Mouse (Mus musculus) cerebellum, adult 11-12 months (tissue): ENCODE results near the gene Scarf1.

Source experiments
- DNase-seq: peaks from one replicate; pipeline ENCODE4 v3.0.0; 2022

Gene Scarf1

DNA sequence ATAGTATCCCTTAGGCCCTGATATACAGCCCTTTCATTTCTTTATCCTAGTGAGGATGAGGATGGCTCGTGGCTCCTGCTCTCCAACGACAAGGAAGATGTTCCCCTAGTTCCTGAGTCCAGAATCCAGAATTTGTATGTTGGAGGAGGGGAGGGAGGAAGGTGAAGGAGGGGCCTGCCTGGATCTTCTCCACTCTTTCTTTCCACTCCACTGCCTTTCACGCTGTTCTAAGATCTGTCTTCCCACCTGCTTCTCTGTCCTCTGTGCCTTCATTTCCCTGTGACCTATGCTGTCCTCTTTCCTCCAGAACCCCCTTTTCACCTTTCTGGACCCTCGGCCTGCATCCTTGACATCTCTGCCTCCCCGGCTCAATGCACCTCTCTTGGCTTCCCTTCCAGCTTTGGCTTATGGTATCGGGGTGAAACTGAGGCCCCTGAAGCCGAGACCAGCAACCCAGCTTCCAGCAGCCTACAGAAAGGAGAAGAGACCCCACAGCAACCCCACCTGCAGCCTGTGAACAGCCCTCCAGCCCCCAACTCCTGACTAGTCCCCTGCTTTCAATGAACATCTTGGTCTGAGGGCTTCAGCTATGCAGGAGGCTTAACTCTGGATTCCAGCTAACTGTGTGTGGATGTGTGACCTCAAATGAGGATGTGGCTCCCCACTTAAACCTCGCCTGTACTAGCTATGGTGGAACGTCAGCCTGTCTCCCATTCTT lies 880 bp upstream of the Scarf1 start:
- no peak for DNase-seq

DNA sequence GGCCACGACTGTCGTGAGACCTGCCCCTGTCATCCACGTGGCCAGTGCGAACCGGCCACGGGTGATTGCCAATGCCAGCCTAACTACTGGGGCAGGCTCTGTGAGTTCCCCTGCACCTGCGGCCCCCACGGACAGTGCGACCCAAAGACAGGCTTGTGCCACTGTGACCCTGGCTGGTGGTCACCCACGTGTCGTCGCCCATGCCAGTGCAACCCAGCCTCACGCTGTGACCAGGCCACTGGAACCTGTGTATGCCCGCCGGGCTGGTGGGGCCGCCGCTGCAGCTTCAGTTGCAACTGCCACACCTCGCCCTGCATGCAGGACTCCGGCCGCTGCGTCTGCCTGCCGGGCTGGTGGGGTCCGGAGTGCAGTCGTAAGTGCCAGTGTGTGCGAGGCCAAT lies 1.8 kb downstream of the Scarf1 start:
- peak; percentile 22 for DNase-seq

DNA sequence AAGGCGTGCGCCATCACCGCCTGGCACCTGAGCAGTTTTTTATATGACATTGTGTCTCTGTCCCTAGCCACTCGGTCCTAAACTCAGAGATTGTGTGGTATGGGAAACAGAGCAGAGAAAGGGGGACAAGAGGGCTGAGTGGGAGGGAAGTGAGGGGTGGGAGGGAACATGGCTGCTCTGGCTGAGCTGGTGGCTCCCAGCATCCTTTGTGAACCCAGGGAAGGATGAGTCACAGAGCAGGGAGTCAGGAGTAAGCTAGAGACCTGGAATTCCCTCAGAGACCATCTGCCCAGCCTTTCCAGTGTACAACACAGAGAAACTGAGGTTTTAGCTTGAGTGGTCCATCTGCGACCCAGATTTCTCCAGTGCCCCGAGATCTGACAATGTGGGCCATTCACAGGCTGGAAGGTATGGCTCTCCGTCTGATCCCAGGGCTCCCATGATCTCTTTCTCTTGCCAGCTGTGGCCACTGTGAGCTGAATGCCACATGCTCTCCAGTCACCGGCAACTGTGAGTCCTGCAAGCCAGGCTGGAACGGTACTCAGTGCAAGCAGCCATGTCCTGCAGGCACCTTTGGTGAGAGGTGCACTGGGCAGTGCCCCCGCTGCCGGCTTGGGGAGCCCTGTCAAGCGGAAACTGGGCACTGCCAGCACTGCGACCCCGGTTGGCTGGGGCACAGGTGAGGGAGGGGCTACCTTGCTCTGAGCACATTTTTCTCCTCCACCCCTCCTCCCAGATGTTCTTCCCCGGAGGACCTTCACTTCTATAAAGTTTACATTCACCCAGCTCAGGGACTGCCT lies 6.7 kb downstream of the Scarf1 start:
- peak; percentile 22 for DNase-seq

DNA sequence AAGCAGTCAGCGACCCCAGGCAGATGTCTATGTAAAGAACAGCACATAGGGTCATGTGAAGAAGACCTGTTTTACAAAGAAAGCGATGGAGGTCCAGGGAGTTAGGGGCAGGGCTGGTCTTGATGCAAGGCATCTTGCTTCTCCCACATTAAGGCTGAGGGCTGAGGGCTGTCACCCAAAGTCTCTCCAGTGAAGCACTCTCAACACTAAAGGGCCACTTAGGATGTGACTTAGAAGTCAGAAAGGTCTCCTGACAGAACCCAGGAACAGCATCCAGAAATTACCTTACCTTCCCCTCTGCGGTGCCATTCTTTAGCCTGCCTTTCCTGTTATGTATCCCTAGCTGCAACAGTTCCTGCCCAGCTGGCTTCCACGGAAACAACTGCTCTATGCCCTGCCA lies 8.3 kb downstream of the Scarf1 start:
- DNase-seq: no peak

DNA sequence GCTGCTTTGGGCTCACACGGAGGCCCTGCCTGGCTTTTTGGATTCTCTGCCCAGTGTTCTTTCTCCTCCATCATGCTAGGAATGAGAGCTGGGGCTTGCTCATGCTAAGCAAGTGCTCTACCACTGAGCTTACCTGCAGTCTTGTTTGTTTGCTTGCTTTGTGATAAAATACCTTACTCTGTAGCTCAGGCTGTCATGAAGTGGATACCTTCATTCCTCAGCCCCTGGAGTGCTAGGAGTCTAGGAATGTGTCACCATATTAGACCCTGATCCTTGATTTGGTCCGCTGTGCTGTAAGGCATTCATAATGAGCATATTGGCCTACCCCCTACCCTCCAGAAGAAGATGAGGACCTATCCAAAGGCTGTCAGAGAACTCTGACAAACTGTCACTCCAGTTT lies 9.5 kb downstream of the Scarf1 start:
- no peak for DNase-seq

DNA sequence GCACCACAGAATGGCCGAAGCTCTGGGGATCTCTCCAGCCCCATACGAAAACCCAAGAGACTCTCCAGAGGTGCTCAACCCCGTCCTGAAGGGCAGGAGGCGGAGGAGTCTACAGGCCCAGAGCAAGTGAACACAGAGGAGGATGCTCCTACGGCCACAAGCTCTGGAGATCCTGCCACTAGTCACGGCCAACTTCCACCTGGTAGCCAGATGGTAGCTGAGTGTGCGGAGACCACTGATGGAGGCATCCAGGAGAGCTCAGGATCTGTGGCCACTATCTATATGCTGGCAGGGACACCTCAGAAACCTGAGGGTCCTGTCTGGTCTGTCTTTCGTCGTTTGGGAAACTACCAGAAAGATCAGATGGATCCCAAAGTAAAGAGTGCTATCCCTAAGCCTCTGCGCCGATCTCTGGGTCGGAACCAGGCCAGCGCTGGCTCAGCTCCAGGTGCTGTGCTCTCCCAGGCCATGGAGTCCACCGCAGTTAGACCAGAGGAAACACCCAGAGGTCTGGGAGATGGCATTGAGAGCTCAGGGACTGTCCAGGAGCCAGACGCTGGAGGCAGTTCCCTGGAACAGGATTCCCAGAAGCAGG lies 12.3 kb downstream of the Scarf1 start:
- peak; percentile 82 for DNase-seq

DNA sequence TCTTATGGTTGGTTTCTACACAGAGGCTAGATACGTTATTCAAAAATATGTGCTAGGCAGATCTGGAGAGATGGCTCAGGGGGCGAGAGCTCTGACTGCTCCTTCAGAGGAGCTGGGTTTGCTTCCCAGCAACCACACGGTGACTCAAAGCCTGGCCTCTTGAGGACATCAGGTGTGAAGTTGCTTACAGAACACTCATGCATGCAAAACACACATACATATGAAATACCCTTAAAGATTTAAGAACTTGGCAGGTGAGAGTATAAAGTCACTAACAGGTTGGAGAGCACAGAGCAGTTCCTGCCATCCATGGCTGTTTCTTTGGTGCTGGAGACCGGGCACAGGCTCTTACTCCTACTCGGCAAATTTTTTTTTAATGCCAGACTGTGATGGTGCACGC lies 13.6 kb downstream of the Scarf1 start:
- DNase-seq: no peak

DNA sequence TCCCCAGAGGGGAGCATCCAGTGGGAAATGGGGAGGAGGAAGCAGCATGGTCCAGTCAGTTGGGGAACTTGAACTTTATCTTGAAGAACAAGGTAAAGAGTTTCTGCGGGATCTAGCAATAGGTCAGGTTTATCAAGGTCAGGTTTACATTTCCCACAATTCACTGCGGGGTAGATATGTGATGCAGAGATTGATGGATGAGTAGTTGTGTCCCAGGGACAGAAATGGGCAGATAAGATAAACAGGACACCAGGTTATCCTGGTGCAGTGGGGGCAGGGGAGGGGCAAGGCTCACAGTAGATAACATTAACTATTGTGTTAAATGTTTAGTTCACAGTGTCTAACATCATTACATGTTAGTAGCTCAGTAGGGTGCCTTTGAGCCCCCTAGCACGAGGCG lies 16.4 kb downstream of the Scarf1 start:
- no peak for DNase-seq

DNA sequence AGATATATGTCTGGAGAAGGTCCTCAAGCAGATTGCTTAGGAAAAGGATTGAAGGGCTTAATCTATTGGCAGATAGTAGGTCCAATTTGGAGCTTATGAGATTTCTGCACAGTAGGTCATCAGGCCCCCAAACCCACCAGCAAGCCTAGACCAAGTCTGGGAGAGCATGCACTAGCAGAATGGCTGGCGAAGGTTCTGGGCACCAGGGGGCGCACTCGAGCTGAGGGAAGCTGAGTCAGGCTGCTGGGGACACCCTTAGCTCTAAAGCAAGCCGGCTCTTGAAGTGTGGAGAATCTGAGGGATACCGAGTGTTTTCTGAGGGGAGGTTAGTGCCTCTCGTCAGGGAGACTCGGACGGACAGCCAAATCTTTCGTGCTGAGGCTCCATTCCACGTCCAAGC lies 17.0 kb downstream of the Scarf1 start:
- peak; percentile 93 for DNase-seq

DNA sequence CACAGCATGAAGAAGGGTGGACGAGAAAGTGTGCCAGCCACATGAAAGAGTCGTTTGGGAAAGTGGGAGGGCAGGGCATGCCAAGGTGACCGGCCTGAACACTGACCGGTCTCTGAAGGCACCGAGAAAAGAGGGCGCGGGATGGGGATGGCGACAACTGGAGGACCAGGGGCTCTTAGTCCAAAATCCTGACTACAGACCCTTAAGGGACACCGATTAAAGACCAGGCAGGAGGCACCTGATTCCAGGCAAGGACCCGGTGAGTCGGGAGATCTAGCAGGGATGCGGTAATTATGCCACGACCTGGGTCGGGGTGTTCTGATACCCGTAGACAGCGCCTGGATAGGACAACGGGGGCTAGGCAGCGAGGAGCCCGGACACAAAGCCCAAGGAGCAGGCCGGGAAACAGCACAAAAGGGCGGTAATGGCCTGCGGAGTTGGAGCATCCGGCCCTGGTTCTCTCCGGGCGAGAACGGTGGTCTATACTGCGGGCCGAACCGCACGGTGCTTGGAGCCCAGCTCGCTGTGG lies 17.6 kb downstream of the Scarf1 start:
- DNase-seq: no peak

DNA sequence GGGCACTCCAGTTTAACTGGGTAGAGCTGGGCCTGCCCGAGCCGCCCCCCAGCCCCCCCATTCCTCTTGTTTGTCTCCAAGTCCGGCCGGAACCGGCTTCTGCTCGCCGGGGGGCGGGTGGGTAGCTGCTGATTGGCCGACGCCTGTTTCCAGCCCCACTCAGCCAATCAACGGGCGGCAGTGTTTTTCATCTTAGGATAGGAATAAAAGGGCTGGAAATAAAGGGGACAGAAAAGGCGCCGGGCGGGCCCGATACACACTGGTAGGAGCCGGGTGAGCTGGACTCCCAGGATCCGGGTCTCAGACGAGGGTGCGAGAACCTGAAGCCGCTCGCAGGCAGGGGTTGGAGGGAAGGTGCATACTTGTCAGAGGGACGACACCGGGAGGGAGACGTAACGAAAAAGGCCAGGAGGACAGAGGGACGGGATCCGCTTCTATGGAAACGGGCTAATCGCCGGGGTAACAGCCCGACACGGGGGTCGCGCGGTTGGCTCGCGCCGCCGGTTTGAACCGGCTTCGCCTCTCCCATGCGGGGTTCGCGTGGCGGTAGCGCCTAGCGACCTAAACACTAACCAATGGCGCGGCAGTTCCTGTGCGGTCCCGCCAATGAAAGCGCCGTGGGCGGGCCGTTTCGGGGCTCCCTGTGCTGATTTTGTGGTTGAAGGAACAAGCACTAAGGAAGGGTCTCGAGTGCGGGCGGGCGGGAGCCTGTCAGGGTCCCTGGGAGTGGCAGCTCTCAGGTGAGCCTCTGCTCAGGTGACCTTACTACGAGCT lies 18.3 kb downstream of the Scarf1 start, which contains the start of gene Slc43a2:
Slc43a2 (plus strand) TSS at position 226 of the 774 bp plus-strand sequence.
- DNase-seq: peak; percentile 98

DNA sequence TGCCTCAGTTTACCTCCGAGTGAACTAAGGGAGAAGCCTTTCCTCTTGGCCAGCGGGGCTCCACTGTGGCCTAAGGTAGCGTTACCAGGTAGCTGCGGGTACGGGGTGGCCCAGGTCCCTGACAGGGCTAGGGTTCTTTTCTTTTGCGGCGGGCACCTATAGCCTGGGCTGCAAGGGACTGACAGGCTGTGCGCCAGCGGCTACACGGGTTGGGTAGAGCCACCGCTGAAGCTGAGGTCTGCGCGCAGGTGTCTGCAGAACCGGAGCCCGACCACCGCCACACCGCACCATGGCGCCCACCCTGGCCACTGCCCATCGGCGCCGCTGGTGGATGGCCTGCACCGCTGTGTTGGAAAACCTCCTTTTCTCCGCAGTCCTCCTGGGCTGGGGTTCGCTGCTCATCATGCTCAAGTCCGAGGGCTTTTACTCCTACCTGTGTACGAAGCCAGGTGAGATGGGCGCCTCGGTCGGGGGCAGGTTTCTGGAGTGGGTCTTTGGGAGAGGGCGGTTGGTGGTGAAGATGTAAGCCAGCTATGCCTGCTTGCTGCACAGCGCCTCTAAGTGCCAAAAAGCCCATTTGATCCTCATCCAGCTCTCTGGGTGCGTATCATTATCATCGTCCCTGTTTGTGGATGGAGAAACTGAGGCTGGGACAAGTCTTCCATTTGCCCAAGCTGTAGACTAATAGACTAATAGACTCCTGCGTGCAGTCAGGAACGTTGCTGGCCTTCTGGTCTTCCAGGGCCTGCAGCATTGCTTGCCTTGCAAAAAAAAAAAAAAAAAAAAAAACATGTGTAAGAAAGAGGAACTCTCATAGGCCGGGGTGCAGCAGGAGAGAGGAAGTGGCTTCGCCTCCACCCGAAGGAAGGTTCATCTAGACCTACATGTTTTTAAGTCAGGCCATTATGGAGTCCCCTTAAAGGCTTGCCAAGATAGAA lies 19.3 kb downstream of the Scarf1 start:
- peak; percentile 77 for DNase-seq

DNA sequence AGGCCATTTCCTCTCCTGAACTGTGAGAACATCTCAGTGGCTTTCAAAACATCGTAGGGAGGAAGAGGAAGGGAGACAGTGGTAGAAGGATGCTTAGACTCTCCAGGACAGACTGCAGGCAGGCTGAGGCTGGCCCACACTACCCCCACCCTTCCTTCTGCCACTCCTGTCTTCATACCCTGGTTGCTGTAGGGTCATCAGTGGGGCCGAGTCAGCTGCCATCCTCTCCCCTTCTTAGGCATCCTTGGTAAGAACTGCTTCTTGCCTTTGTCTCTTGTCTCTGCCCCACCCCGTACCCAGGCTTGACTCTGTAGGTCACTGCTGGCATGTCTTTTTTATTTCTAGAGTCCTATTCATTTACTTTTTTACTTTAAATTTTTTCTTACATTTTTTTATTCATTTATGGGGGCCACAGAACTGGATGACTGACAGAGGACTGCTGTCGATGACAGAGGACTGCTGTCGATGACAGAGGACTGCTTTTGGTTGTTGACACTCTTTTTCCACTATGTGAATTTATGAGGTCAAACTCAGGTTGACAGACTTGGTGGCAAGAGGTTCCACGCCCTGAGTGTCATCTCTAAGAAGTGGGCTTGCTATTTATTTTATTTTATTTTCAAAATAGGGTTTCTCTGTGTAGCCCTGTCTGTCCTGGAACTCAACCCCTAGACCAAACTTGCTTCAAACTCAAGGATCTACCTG lies 20.1 kb downstream of the Scarf1 start:
- no peak for DNase-seq

DNA sequence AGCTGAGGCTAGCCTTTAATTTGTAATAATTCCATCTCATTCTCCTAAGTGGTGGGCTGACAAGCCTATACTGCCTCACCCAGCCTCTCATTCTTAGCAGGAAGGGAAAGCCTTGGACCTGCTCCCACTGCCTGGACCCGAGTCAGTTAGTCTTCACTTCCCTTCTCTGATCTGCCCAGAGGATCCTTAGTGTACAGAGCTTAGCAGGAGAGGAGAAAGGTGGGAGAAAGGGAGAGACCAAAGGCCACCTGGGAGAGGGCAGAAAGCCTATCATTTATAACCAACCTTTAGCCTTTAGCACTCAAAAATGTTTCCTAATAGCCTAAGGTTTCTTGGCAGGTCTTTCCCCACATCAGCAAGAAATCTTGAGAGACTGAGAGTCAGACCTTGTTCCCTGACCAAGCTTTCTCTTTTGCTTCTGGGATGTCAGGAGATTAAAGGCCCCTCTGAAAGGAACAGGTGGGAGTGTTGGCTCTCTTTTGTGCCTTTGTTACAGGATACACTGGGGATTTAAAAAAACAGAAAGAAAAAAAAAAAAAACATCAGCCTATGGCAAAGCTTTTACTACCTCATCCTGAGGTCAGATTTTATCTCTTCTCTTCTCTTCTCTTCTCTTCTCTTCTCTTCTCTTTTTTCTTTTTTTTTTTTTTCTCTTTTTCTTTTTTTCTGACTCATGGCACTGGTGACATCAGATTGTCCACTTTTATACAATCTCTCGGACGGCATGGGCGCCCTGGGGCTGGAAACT lies 21.1 kb downstream of the Scarf1 start:
- DNase-seq: no peak

DNA sequence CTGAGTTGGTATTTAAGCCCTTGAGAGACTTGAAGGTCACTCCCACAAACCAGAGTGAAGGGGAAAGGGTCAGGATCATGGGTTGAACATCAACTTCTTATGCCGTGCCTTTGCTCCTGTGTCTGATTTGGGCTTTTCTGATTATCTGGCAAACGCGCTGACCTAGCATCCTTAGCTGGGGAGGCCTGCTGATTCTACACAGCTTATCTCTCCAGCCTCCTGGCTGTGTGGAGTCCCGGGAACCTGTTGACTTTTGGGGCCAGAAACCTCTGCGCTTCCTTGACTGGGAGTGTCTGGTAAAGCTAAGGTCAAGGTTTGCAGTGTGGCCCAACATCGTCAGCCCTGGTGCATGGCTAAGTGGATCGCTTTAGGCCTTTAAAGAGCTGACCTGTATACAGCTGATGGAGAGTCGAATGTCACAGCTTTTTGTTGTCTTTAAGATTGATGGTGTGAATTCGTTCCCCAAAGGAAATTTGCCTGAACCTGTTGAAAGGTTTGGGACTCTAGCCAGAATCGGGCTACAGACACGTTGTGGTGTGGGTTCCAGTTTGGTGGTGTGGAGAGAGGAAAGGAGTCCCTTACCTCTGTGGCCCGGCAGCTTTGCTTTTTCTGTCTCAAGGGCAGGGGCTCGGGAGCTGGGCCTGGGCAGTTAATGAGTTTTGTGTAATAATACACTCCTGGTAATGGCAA lies 21.9 kb downstream of the Scarf1 start:
- DNase-seq: no peak

DNA sequence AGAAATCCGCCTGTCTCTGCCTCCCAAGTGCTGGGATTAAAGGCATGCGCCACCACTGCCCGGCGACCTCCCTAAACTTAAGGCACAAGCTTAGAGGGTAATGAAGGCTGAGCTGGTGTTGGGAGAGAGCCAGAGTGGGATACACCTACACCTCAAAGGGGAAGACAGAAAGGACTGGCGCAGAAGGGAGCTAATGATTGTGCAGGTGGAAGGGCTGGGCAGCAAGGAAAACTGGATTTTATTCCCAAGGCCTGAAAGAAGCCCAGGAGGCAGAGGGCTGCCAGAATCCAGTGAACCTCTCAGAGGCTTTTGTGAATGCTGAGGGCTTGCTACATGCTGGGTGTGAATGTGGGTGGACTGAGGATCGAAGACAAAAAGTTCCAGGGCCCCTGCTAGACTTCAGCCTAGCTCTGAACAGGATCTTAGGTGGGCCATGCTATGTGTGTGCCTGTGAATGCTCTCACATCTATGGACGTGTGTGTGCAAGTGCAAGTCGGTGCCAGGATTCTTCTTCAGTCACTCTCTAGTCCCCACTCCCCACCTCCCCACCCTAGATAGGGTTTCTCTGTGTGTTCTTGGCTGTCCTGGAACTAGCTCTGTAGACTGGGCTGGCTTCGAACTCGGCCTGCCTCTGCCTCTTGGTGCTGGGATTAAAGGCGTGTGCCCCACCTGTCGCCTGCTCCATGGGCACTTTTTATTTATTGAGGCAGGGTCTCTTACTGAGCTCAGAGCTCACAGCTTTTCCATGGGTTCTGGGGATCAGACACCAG lies 23.1 kb downstream of the Scarf1 start:
- no peak for DNase-seq

DNA sequence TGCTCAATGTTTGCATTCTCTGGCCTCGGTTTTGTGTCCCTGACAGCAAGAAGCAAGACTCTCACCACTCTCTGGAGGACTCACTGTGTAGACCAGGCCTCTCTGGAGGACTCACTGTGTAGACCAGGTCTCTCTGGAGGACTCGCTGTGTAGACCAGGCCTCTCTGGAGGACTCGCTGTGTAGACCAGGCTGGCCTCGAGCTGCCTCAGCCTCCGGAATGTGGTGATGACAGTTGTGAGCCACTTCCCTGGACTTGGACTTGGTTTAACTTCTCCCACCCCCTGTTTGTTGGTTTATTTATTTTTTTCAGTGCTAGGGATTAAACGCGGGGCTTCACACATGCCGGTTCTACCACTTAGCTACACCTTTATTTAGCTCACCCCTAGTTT lies 23.7 kb downstream of the Scarf1 start:
- no peak for DNase-seq

DNA sequence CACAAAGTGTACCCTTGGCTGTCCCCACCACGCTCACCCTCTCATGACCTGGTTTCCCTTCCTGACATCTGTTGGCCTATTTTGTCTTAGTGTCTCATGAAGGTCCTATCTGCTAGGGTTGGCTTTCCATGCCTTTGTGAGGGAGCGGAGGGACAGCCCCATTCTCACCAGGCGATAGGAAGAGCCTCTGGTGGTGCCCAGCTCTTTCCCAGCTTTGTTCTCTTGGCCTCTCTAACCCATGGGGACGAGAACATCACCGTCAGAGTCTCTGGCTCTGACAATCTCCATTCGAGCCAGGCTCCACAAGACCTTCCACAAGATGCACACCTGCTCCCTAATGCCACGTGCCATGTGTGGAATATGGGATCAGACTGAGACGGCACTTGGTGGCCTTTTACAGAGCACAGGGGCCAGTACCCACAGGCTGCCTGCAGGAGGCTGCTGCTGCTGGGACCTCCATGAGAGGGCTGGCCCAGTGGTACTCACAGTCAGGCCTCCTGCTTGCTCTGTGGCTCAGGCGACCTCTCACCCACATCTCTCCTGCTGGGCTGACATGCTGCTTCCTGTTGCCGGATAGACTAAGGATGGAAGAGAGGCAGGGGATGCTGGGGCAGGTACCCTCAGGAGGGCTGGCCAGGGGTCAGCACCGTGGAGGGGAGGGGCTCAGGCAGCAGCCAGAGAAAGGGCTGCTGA lies 24.3 kb downstream of the Scarf1 start:
- DNase-seq: peak; percentile 81
